Mouse (Mus musculus) CH12.LX (cell line): ENCODE results near the gene Gm20388. TPM values are rescaled to one million over a fixed set of nuclear protein-coding genes. Genes with fewer than 3 reads are reported as not detected.

Experiments
- DNase-seq: peaks from one replicate; pipeline ENCODE4 v3.0.0-alpha.2; 2013; ENCODE audit errors: extremely low read depth
- H3K27ac ChIP-seq: 2 replicates; pipeline ENCODE4 v1.5.1; 2012; ENCODE audit warnings: low read depth, mild to moderate bottlenecking, control low read depth, moderate library complexity; ENCODE audit not compliant: insufficient read depth
- H3K27me3 ChIP-seq: replicated peaks from 2 replicates; pipeline ENCODE3; 2012; ENCODE audit warnings: inconsistent platforms
- H3K36me3 ChIP-seq, 2 experiments: replicated peaks in 1 of 2; 2 replicates each; pipeline versions ENCODE3 to v1.6.1; 2012; ENCODE audit warnings: inconsistent platforms in 1 of 2, low read length in 1 of 2, mild to moderate bottlenecking in 1 of 2, mixed read lengths in 1 of 2, moderate library complexity in 1 of 2; ENCODE audit not compliant: control insufficient read depth in 1 of 2, insufficient read depth in 1 of 2
- H3K4me1 ChIP-seq, 2 experiments: 2 replicates each; pipeline ENCODE4 v1.6.1; 2012; ENCODE audit warnings: inconsistent platforms in 1 of 2, moderate library complexity in 1 of 2; ENCODE audit not compliant: insufficient read depth in 2 of 2, control insufficient read depth in 1 of 2
- H3K4me2 ChIP-seq: 2 replicates; pipeline ENCODE4 v1.6.1; 2012; ENCODE audit warnings: low read depth, mild to moderate bottlenecking, control low read depth; ENCODE audit not compliant: poor library complexity, insufficient read depth, severe bottlenecking
- H3K4me3 ChIP-seq, 3 experiments: fragments of 150-350 bp in 1 of 3; sonication (generic) in 1 of 3; replicated peaks in 1 of 3; 2 replicates each; pipeline versions ENCODE3 to v1.5.1; 2011 to 2012; ENCODE audit warnings: low read depth in 2 of 3, low read length in 2 of 3, mild to moderate bottlenecking in 2 of 3, moderate library complexity in 2 of 3, control low read depth in 1 of 3, improper control_type of control experiment in 1 of 3, inconsistent platforms in 1 of 3, mixed read lengths in 1 of 3; ENCODE audit not compliant: poor library complexity in 1 of 3
- H3K79me2 ChIP-seq: replicated peaks from 2 replicates; pipeline ENCODE4 v1.6.1; 2012; ENCODE audit warnings: mild to moderate bottlenecking, moderate library complexity; ENCODE audit not compliant: control insufficient read depth, poor library complexity, insufficient read depth, severe bottlenecking; ENCODE audit errors: extremely low read depth
- H3K9ac ChIP-seq: 2 replicates; pipeline ENCODE4 v1.6.1; 2012; ENCODE audit warnings: low read depth, mild to moderate bottlenecking, control low read depth, moderate library complexity; ENCODE audit not compliant: insufficient read depth
- H3K9me3 ChIP-seq: replicated peaks from 2 replicates; pipeline ENCODE3; 2012; ENCODE audit warnings: low read length, inconsistent platforms, mixed read lengths
- CHD2 ChIP-seq: IDR thresholded peaks from 2 replicates; pipeline ENCODE4 v1.6.1; 2011; ENCODE audit warnings: low read length, improper control_type of control experiment
- CTCF ChIP-seq, 2 experiments: IDR thresholded peaks in 1 of 2; conservative IDR thresholded peaks in 1 of 2; 2 replicates each; pipeline ENCODE4 v1.5.1; 2011 to 2012; ENCODE audit warnings: low read depth in 2 of 2, low read length in 2 of 2, improper control_type of control experiment in 1 of 2, inconsistent platforms in 1 of 2, mild to moderate bottlenecking in 1 of 2, moderate library complexity in 1 of 2
- ELF1 ChIP-seq: IDR thresholded peaks from 2 replicates; pipeline ENCODE4 v1.6.1; 2014; ENCODE audit warnings: low read depth, mild to moderate bottlenecking, inconsistent platforms, low read length, improper control_type of control experiment
- ETS1 ChIP-seq: conservative IDR thresholded peaks from 2 replicates; pipeline ENCODE4 v1.6.1; 2012; ENCODE audit warnings: low read depth, mild to moderate bottlenecking, inconsistent platforms, low read length, improper control_type of control experiment, moderate library complexity
- GABPA ChIP-seq: IDR thresholded peaks from 2 replicates; pipeline ENCODE4 v1.6.1; 2012; ENCODE audit warnings: low read depth, low read length, improper control_type of control experiment, inconsistent platforms; ENCODE audit not compliant: insufficient replicate concordance
- HCFC1 ChIP-seq: IDR thresholded peaks from 2 replicates; pipeline ENCODE4 v1.6.1; 2012; ENCODE audit warnings: low read depth, mild to moderate bottlenecking, inconsistent platforms, low read length, improper control_type of control experiment
- IRF4 ChIP-seq: IDR thresholded peaks from 2 replicates; pipeline ENCODE4 v1.6.1; 2014; ENCODE audit warnings: low read depth, mild to moderate bottlenecking, inconsistent platforms, low read length, improper control_type of control experiment
- KAT2A ChIP-seq: IDR thresholded peaks from 2 replicates; pipeline ENCODE4 v1.6.1; 2012; ENCODE audit warnings: low read length, improper control_type of control experiment, inconsistent platforms; ENCODE audit not compliant: insufficient replicate concordance
- MAX ChIP-seq: IDR thresholded peaks from 2 replicates; pipeline ENCODE4 v1.6.1; 2011; ENCODE audit warnings: low read length, improper control_type of control experiment
- MAZ ChIP-seq: IDR thresholded peaks from 2 replicates; pipeline ENCODE4 v1.6.1; 2012; ENCODE audit warnings: low read depth, mild to moderate bottlenecking, inconsistent platforms, low read length, improper control_type of control experiment, moderate library complexity
- MXI1 ChIP-seq: IDR thresholded peaks from 2 replicates; pipeline ENCODE4 v1.6.1; 2011; ENCODE audit warnings: mild to moderate bottlenecking, low read depth, low read length, improper control_type of control experiment
- MYC ChIP-seq: IDR thresholded peaks from 2 replicates; pipeline ENCODE4 v1.6.1; 2011; ENCODE audit warnings: low read depth, mild to moderate bottlenecking, improper control_type of control experiment, low read length
- NELFE ChIP-seq: IDR thresholded peaks from 2 replicates; pipeline ENCODE4 v1.6.1; 2011; ENCODE audit warnings: low read depth, low read length, improper control_type of control experiment
- POLR2A ChIP-seq: IDR thresholded peaks from 2 replicates; pipeline ENCODE4 v1.6.1; 2011; ENCODE audit warnings: low read depth, mild to moderate bottlenecking, improper control_type of control experiment, low read length
- POLR2AphosphoS2 ChIP-seq: IDR thresholded peaks from 2 replicates; pipeline ENCODE4 v1.6.1; 2011; ENCODE audit warnings: low read depth, low read length, improper control_type of control experiment
- SIN3A ChIP-seq: IDR thresholded peaks from 2 replicates; pipeline ENCODE4 v1.6.1; 2012; ENCODE audit warnings: low read length, improper control_type of control experiment, inconsistent platforms
- SMC3 ChIP-seq: IDR thresholded peaks from 2 replicates; pipeline ENCODE4 v1.6.1; 2011; ENCODE audit warnings: low read depth, low read length, improper control_type of control experiment
- USF1 ChIP-seq: IDR thresholded peaks from 2 replicates; pipeline ENCODE4 v1.6.1; 2014; ENCODE audit warnings: low read depth, mild to moderate bottlenecking, inconsistent platforms, low read length, improper control_type of control experiment
- USF2 ChIP-seq: conservative IDR thresholded peaks from 2 replicates; pipeline ENCODE4 v1.6.1; 2011; ENCODE audit warnings: low read depth, low read length, improper control_type of control experiment
- ZMIZ1 ChIP-seq: IDR thresholded peaks from 2 replicates; pipeline ENCODE4 v1.6.1; 2012; ENCODE audit warnings: low read depth, mild to moderate bottlenecking, inconsistent platforms, low read length, improper control_type of control experiment
- dilution Hi-C: fragments of 300-500 bp; cut with MboI; formaldehyde crosslinking; loops from 2 replicates; pipeline ENCODE4 v1.14.3; 2020; ENCODE audit warnings: low sequenced_read_pairs; ENCODE audit not compliant: extremely low pct_unique_long_range_greater_than_20kb, extremely low pct_ligation_motif_present
- in situ Hi-C: fragments of 300-500 bp; cut with MboI; formaldehyde crosslinking; loops from 3 replicates; pipeline ENCODE4 v1.14.3; 2019; ENCODE audit warnings: low sequenced_read_pairs, low pct_ligation_motif_present, low pct_unique_long_range_greater_than_20kb, mixed read lengths
- polyA plus RNA-seq: library from polyadenylated mRNA; unstranded; fragments of >175 nt; gene quantifications from 2 replicates; pipeline ENCODE4 v1.2.1, GENCODE M21; 2012; ENCODE audit warnings: low read depth; ENCODE audit not compliant: insufficient read length
- total RNA-seq, 2 experiments: library from RNA; depleted of rRNA; stranded (reverse); fragments of 300-350 nt in 1 of 2; fragments of >200 nt in 1 of 2; gene quantifications; 2 replicates each; pipeline ENCODE4 v1.2.3; 2012 to 2014

Gene Gm20388
- total and polyA plus RNA-seq, 3 experiments = 14.8 to 26.3 (median 22.2) TPM

DNA sequence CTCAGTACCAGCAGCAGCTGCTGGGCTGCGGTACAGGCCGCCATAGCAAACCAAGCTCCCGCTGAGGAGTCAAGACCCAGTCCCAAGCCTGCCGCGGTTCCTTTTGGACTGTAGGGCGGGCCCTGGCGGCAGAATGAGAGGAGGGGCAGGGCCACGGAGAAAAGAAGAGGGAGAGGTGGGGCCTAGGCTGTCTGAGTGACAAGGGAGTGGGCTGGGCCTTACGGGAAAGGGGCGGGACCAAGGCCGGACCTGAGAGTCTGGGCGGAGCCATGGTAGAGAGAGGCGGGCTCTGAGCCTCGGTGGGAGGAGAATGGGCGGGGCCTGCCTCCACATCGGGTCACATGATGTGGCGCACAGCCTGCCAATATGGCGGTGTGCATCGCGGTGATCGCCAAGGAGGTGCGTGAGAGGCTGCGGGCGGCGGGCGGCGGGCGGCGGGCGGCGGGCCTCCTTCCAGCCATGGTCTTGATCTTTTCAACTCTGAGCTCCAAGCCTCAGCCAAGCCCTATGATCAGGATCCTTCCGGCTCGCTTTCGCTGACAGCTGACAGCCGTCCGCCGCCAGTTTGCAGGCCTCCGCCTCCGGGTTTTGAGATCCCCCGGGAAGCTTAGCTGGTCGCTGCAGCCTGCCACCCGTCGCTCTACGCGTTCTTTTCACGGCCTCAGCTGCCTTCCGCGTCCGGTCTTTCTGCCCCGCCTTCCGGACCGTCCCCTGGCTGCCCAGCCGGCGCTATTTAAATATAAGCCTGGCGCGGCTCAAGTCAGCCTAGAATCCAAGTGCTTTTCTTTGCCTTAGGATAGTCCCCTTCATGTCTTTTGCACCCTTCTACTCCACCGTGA is 2700.9 kb downstream of the Gm20388 start, which contains the start of the genes Galns and Trappc2l:
Gene Galns, minus strand, starts transcription at position 169 of the 839 bp plus-strand sequence.
Gene Trappc2l, plus strand, starts transcription at position 346 of the 839 bp plus-strand sequence.
- DNase-seq = peak; percentile 97
- dilution Hi-C loops = no loop called here
- Histone ChIP-seq H3K27me3 (no peaks in the 10 kb centered on the region), H3K36me3 (peaks cover 5 to 37% of the 10 kb centered on the region in 2 experiments), H3K4me3 (peak within 1 kb of the TSS; percentile 78 to 94 (median 80)), H3K9me3 (no peaks in the 10 kb centered on the region), H3K9ac (peak within 1 kb of the TSS; percentile 72), H3K4me2 (peak within 1 kb of the TSS; percentile 92), H3K79me2 (no peaks in the 10 kb centered on the region), H3K27ac (peak within 1 kb of the TSS; percentile 97), H3K4me1 (peaks cover 11 to 48% of the 10 kb centered on the region in 2 experiments)
- TF ChIP-seq ETS1 = no peak
- TF ChIP-seq USF2 = peak; percentile 81
- TF ChIP-seq ZMIZ1 = peak; percentile 66; the same call in 1 of the 2 replicates
- peak in 1 of 2 experiments; percentile 32; a peak in 1 of 4 replicates for TF ChIP-seq CTCF (conservative IDR thresholded peaks at IDR 0.05 in 1 of 2, IDR thresholded peaks at IDR 0.05 in 1 of 2; ENCODE audit: low read depth in 2 of 2, low read length in 2 of 2)
- TF ChIP-seq POLR2A = peak; percentile 88
- peak; percentile 91 for TF ChIP-seq NELFE
- peak; percentile 59; the same call in 1 of the 2 replicates for TF ChIP-seq MAX
- no peak for TF ChIP-seq KAT2A
- 0 out of 2 replicates have a peak, but pooled peaks have one; percentile 4 for TF ChIP-seq CHD2
- TF ChIP-seq GABPA = no peak
- 0 out of 2 replicates have a peak, but pooled peaks have one; percentile 18 for TF ChIP-seq MYC
- TF ChIP-seq HCFC1 = peak; percentile 50
- TF ChIP-seq MAZ = no peak; the same call in 1 of the 2 replicates
- TF ChIP-seq IRF4 = peak; percentile 21; the same call in 1 of the 2 replicates
- TF ChIP-seq POLR2AphosphoS2 = peak; percentile 72; the same call in 1 of the 2 replicates
- TF ChIP-seq MXI1 = peak; percentile 45
- TF ChIP-seq USF1 = peak; percentile 89
- TF ChIP-seq SIN3A = peak; percentile 67
- peak; percentile 74; the same call in 1 of the 2 replicates for TF ChIP-seq ELF1
- TF ChIP-seq SMC3 = peak; percentile 24; the same call in 1 of the 2 replicates
- in situ Hi-C loops = no loop called here
